Mouse (Mus musculus): ENCODE measurements around the gene Gys1. TPM values are rescaled to one million over a fixed set of nuclear protein-coding genes. Genes with fewer than 3 reads are reported as not detected.
"Not testable (repeated sequence)": the region's sequence is repeated elsewhere in the genome, so short reads cannot be mapped to it uniquely, and the experiment has no call there.

Gene Gys1
- polyA plus RNA-seq, 1 experiment: 0.09 TPM

GRCm38 (mm10) chr7:45481374-45481927 is 46.8 kb downstream of the Gys1 start, which contains the start of gene Tulp2:
Gene Tulp2 (plus strand): TSS chr7:45481877.
- TF ChIP-seq GATA1 (IDR thresholded peaks at IDR 0.05; ENCODE audit: low read length) (no peak), TAL1 (IDR thresholded peaks at IDR 0.05; ENCODE audit: low read length) (no peak)
- H3K27me3 ChIP-seq (ENCODE audit: control insufficient read depth): no peaks in the 10 kb centered on the region
- no peaks in the 10 kb centered on the region for H3K9me3 ChIP-seq (ENCODE audit: control insufficient read depth, low read length)
- H3K36me3 ChIP-seq (ENCODE audit: control insufficient read depth): peaks cover 6% of the 10 kb centered on the region; the same call in 1 of the 2 replicates
- peaks cover 38% of the 10 kb centered on the region for H3K4me1 ChIP-seq (ENCODE audit: control insufficient read depth)
- H3K4me3 ChIP-seq (replicated peaks): no peak within 1 kb of the TSS

- H3K4me1 ChIP-seq (ENCODE audit: control insufficient read depth): peaks cover 38% of the 10 kb centered on the region
- no peaks in the 10 kb centered on the region for H3K9me3 ChIP-seq (ENCODE audit: control insufficient read depth, low read length)
- TF ChIP-seq TAL1 (IDR thresholded peaks at IDR 0.05; ENCODE audit: low read length) (no peak), GATA1 (IDR thresholded peaks at IDR 0.05; ENCODE audit: low read length) (no peak)
- H3K27me3 ChIP-seq (ENCODE audit: control insufficient read depth): no peaks in the 10 kb centered on the region
- peaks cover 6% of the 10 kb centered on the region; the same call in 1 of the 2 replicates for H3K36me3 ChIP-seq (ENCODE audit: control insufficient read depth)
- no peak overlapping the region for H3K4me3 ChIP-seq (replicated peaks)
Measured at GRCm38 (mm10) chr7:45482166-45482565, 47.5 kb downstream of the Gys1 start.

- peaks cover 59% of the 10 kb centered on the region for H3K4me1 ChIP-seq (ENCODE audit: control insufficient read depth)
- not testable (repeated sequence) for H3K27me3 ChIP-seq (ENCODE audit: control insufficient read depth); H3K4me3 ChIP-seq (replicated peaks)
Measured at GRCm38 (mm10) chr7:45484985-45485384, 50.3 kb downstream of the Gys1 start.

GRCm38 (mm10) chr7:45486158-45486557 is 51.5 kb downstream of the Gys1 start:
- no peaks in the 10 kb centered on the region for H3K27me3 ChIP-seq (ENCODE audit: control insufficient read depth)
- TF ChIP-seq GATA1 (IDR thresholded peaks at IDR 0.05; ENCODE audit: low read length) (peak; percentile 3; the same call in 1 of the 2 replicates), TAL1 (IDR thresholded peaks at IDR 0.05; ENCODE audit: low read length) (no peak)
- peaks cover 67% of the 10 kb centered on the region for H3K4me1 ChIP-seq (ENCODE audit: control insufficient read depth)
- H3K4me3 ChIP-seq (replicated peaks): no peak overlapping the region
- no peaks in the 10 kb centered on the region; the same call in 1 of the 2 replicates for H3K36me3 ChIP-seq (ENCODE audit: control insufficient read depth)
- no peaks in the 10 kb centered on the region for H3K9me3 ChIP-seq (ENCODE audit: control insufficient read depth, low read length)

More at GRCm38 (mm10) chr7:45484985-45485384, 50.3 kb downstream of the Gys1 start:
- H3K9me3 ChIP-seq (ENCODE audit: control insufficient read depth, low read length); H3K36me3 ChIP-seq (ENCODE audit: control insufficient read depth): not testable (repeated sequence)

- TF ChIP-seq GATA1 (IDR thresholded peaks at IDR 0.05; ENCODE audit: low read length): no peak
- no peaks in the 10 kb centered on the region for H3K27me3 ChIP-seq (ENCODE audit: control insufficient read depth)
- H3K4me1 ChIP-seq (ENCODE audit: control insufficient read depth): peaks cover 68% of the 10 kb centered on the region
- no peak within 1 kb of the TSS for H3K4me3 ChIP-seq (replicated peaks)
- peaks cover 4% of the 10 kb centered on the region for H3K36me3 ChIP-seq (ENCODE audit: control insufficient read depth)
- no peaks in the 10 kb centered on the region for H3K9me3 ChIP-seq (ENCODE audit: control insufficient read depth, low read length)
Measured at GRCm38 (mm10) chr7:45486761-45487415, 52.2 kb downstream of the Gys1 start, which contains the start of gene Gm45808. Gene Gm45808 (minus strand): TSS chr7:45486811.

- Histone ChIP-seq H3K4me1 (ENCODE audit: control insufficient read depth) (peaks cover 69% of the 10 kb centered on the region), H3K9me3 (ENCODE audit: control insufficient read depth, low read length) (no peaks in the 10 kb centered on the region), H3K4me3 (replicated peaks) (peak overlapping the region; percentile 69), H3K36me3 (ENCODE audit: control insufficient read depth) (peaks cover 14% of the 10 kb centered on the region), H3K27me3 (ENCODE audit: control insufficient read depth) (no peaks in the 10 kb centered on the region)
- no peak for TF ChIP-seq GATA1 (IDR thresholded peaks at IDR 0.05; ENCODE audit: low read length)
- TF ChIP-seq TAL1 (IDR thresholded peaks at IDR 0.05; ENCODE audit: low read length): no peak
Measured at GRCm38 (mm10) chr7:45487861-45488292, 53.2 kb downstream of the Gys1 start.

GRCm38 (mm10) chr7:45488293-45489204 is 53.9 kb downstream of the Gys1 start, which contains the start of gene Dhdh:
Gene Dhdh (minus strand): TSS chr7:45488805.
- TF ChIP-seq TAL1 (IDR thresholded peaks at IDR 0.05; ENCODE audit: low read length) (no peak), GATA1 (IDR thresholded peaks at IDR 0.05; ENCODE audit: low read length) (no peak)

GRCm38 (mm10) chr7:45489578-45489977 is 54.9 kb downstream of the Gys1 start:
- peaks cover 82% of the 10 kb centered on the region for H3K4me1 ChIP-seq (ENCODE audit: control insufficient read depth)
- H3K36me3 ChIP-seq (ENCODE audit: control insufficient read depth): peaks cover 31% of the 10 kb centered on the region
- peak overlapping the region; percentile 4 for H3K4me3 ChIP-seq (replicated peaks)
- no peaks in the 10 kb centered on the region for H3K27me3 ChIP-seq (ENCODE audit: control insufficient read depth)
- TF ChIP-seq TAL1 (IDR thresholded peaks at IDR 0.05; ENCODE audit: low read length) (peak; percentile 64; the same call in 2 of the 3 replicates), GATA1 (IDR thresholded peaks at IDR 0.05; ENCODE audit: low read length) (no peak)
- no peaks in the 10 kb centered on the region for H3K9me3 ChIP-seq (ENCODE audit: control insufficient read depth, low read length)

More at GRCm38 (mm10) chr7:45488293-45489204, 53.9 kb downstream of the Gys1 start, which contains the start of gene Dhdh:
- no peaks in the 10 kb centered on the region for H3K27me3 ChIP-seq (ENCODE audit: control insufficient read depth)
- H3K36me3 ChIP-seq (ENCODE audit: control insufficient read depth): peaks cover 20% of the 10 kb centered on the region
- peak within 1 kb of the TSS; percentile 69 for H3K4me3 ChIP-seq (replicated peaks)
- no peaks in the 10 kb centered on the region for H3K9me3 ChIP-seq (ENCODE audit: control insufficient read depth, low read length)
- H3K4me1 ChIP-seq (ENCODE audit: control insufficient read depth): peaks cover 75% of the 10 kb centered on the region

Measured in erythroblast, embryonic 14.5 days (primary cell).